Mouse (Mus musculus) midbrain, postnatal 0 days (tissue): ENCODE measurements around the gene Atp5b. TPM values are rescaled to one million over a fixed set of nuclear protein-coding genes. Genes with fewer than 3 reads are reported as not detected.

Source experiments
- ATAC-seq: fragments of 200-750 bp; cut with Nextera tagmentation; 2 replicates; pipeline ENCODE4 v1.8.0; 2017; ENCODE audit warnings: moderate number of reproducible peaks, mild to moderate bottlenecking, moderate TSS enrichment, moderate library complexity; ENCODE audit not compliant: low FRiP score
- DNase-seq: peaks from one replicate; pipeline ENCODE4 v3.0.0-alpha.2; 2015; ENCODE audit warnings: low spot score
- H3K27ac ChIP-seq: fragments of 300-500 bp; sonication (generic); 2 replicates; pipeline ENCODE4 v1.5.1; 2014; ENCODE audit warnings: low read depth, mild to moderate bottlenecking, low read length, mixed read lengths
- H3K27me3 ChIP-seq: fragments of 300-500 bp; sonication (generic); 2 replicates; pipeline ENCODE4 v1.6.1; 2014; ENCODE audit warnings: low read length, control low read depth, mixed read lengths; ENCODE audit not compliant: insufficient read depth
- H3K36me3 ChIP-seq: fragments of 300-500 bp; sonication (generic); 2 replicates; pipeline ENCODE4 v1.6.1; 2014; ENCODE audit warnings: low read length, control low read depth, mixed read lengths; ENCODE audit not compliant: insufficient read depth
- H3K4me1 ChIP-seq: fragments of 300-500 bp; sonication (generic); 2 replicates; pipeline ENCODE4 v1.6.1; 2014; ENCODE audit warnings: mild to moderate bottlenecking, control low read depth, antibody characterized with exemption, low read length, mixed read lengths; ENCODE audit not compliant: insufficient read depth
- H3K4me2 ChIP-seq: fragments of 300-500 bp; sonication (generic); 2 replicates; pipeline ENCODE4 v1.6.1; 2014; ENCODE audit warnings: low read depth, mild to moderate bottlenecking, low read length, mixed read lengths; ENCODE audit not compliant: poor library complexity, severe bottlenecking
- H3K4me3 ChIP-seq: fragments of 300-500 bp; sonication (generic); 2 replicates; pipeline ENCODE4 v1.5.1; 2014; ENCODE audit warnings: low read depth, mild to moderate bottlenecking, low read length, moderate library complexity
- H3K9ac ChIP-seq: fragments of 300-500 bp; sonication (generic); replicated peaks from 2 replicates; pipeline ENCODE4 v1.6.1; 2014; ENCODE audit warnings: mild to moderate bottlenecking, low read length, moderate library complexity, mixed read lengths; ENCODE audit not compliant: poor library complexity, severe bottlenecking
- H3K9me3 ChIP-seq: fragments of 300-500 bp; sonication (generic); 2 replicates; pipeline ENCODE4 v1.6.1; 2016; ENCODE audit warnings: low read length, control low read depth
- CTCF ChIP-seq: IDR thresholded peaks from 2 replicates; pipeline ENCODE4 v1.5.1; 2016; ENCODE audit warnings: antibody characterized with exemption, mild to moderate bottlenecking
- WGBS: fragments of 180-500 bp; shearing (Covaris S2); extraction: QIAGEN DNeasy Blood & Tissue Kit; methylation state at CpG from one replicate; pipeline ENCODE4 v1.1.7; 2014; 5-methylcytosine and 5-hydroxymethylcytosine counted together
- polyA plus RNA-seq: library from polyadenylated mRNA; unstranded; fragments of >200 nt; fragmentation: Nextera tagmentation; extraction: Ambion mirVana; gene quantifications from 2 replicates; pipeline ENCODE4 v1.2.1, GENCODE M21; 2015
- total RNA-seq: library from RNA; depleted of rRNA; stranded (reverse); fragments of >200 nt; gene quantifications from 2 replicates; pipeline ENCODE4 v1.2.3, GENCODE M21; 2014; rRNA removed

Gene Atp5b
- total RNA-seq: 4,011 and 6,126 TPM in 2 replicates
- 2,103 and 2,155 TPM in 2 replicates for polyA plus RNA-seq

DNA sequence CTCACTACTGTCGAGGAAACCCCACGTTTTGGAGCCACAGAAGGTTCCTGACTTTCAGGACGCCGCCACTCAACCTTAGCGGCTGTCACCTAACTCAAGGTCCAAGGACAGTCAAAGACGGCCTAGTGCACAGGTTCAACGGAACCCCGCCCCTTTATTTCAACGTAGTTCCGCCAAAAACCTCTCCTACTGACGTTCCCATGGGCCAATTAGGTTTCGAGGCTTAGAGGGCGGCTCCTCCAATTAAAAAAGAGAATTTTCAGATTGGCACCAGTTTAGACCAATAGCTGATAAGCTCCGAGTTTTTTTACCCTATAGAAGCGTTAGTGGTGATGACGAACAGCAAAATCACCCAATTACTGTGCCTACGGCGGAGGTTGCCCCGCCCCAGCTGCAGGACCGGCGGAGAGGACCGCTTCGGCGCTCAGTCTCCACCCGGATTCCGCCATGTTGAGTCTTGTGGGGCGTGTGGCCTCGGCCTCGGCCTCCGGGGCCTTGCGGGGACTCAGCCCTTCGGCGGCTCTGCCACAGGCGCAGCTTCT, at the start of gene Atp5b:
TSS of gene Atp5b (plus strand) at position 394 of the 542 bp plus-strand sequence.
- H3K27ac ChIP-seq: peak within 1 kb of the TSS; percentile 95
- H3K9ac ChIP-seq: peak within 1 kb of the TSS; percentile 98
- H3K36me3 ChIP-seq: peaks cover 23% of the 10 kb centered on the region
- peak within 1 kb of the TSS; percentile 93 for H3K4me3 ChIP-seq
- peak within 1 kb of the TSS; percentile 88 for H3K4me2 ChIP-seq
- H3K27me3 ChIP-seq: no peaks in the 10 kb centered on the region
- peaks cover 10% of the 10 kb centered on the region; the same call in 1 of the 2 replicates for H3K4me1 ChIP-seq
- TF ChIP-seq CTCF: no peak
- DNase-seq: peak; percentile 100
- under 1% methylated on average over 31 of the region's 34 CpGs for WGBS
- H3K9me3 ChIP-seq: no peaks in the 10 kb centered on the region
- peak; percentile 98 for ATAC-seq

DNA sequence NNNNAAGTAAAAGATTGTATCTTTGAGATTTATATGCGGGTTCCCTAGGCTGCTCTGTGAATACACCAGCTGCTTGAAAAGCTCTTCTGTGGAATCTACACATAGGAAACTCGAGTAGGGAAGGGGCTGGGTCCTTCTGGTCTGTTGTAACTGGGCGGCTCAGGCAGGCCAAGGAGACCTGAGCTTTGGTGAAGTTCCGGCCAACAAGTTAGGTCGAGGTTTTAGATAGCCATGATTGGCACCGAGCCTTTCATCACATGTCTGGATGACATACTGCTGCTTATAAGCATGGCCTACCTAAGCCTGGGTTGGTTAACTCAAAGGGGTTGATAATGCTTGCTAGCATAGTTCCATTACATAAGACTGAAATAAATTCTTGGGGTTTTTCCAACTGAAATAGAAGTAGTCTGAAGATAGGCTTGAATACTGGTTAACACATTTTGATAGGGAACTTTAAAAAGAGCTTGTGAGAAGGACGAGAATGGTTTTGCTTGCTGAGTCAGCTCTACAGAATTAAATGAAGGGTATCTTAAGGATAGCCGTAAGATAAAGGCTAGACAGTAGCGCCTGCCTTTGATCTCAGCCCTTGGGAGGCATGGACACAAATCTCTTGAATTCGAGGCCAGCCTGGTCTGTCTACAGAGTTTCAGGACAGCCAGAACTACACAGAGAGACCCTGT, 46.2 kb upstream of the Atp5b start:
- 2% methylated on average over 10 of the region's 10 CpGs for WGBS
- H3K4me3 ChIP-seq: peak overlapping the region; percentile 51
- peak overlapping the region; percentile 86 for H3K4me2 ChIP-seq
- peak overlapping the region; percentile 71 for H3K9ac ChIP-seq
- H3K27ac ChIP-seq: peak overlapping the region; percentile 90; the same call in 1 of the 2 replicates
- H3K36me3 ChIP-seq: peaks cover 21% of the 10 kb centered on the region
- no peak for TF ChIP-seq CTCF
- peak; percentile 55 for DNase-seq
- ATAC-seq: no peak
- H3K4me1 ChIP-seq: 0 out of 2 replicates have a peak, but pooled peaks cover 9% of the 10 kb centered on the region
- no peaks in the 10 kb centered on the region for H3K27me3 ChIP-seq
- no peaks in the 10 kb centered on the region for H3K9me3 ChIP-seq

DNA sequence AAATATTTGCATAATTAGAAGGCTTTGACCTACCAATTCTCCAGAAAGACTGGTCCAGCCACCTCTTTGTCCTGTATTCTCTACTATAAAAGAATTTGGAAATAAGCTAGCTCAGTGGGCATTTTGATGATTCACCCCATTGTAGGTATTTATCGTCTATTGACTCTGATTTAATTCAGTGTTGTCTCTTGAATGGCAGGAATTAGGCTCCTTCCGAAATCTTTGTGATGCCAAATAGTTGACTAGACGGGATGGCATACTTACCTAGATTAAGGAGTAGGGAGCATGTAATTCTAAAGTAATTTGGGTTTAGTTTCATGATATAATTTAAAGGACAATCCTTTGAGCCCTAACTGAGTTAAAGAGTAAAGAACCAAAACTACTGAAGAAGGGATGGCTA, 45.2 kb upstream of the Atp5b start:
- ATAC-seq: no peak
- no peak for TF ChIP-seq CTCF
- H3K9ac ChIP-seq: no peak overlapping the region
- DNase-seq: no peak
- H3K27ac ChIP-seq: no peak overlapping the region
- no peaks in the 10 kb centered on the region for H3K9me3 ChIP-seq
- no peak overlapping the region; the same call in 1 of the 2 replicates for H3K4me2 ChIP-seq
- peaks cover 21% of the 10 kb centered on the region for H3K36me3 ChIP-seq
- H3K4me3 ChIP-seq: no peak overlapping the region
- H3K4me1 ChIP-seq: 0 out of 2 replicates have a peak, but pooled peaks cover 9% of the 10 kb centered on the region
- H3K27me3 ChIP-seq: no peaks in the 10 kb centered on the region
- 51% methylated on average over 3 of the region's 3 CpGs for WGBS

DNA sequence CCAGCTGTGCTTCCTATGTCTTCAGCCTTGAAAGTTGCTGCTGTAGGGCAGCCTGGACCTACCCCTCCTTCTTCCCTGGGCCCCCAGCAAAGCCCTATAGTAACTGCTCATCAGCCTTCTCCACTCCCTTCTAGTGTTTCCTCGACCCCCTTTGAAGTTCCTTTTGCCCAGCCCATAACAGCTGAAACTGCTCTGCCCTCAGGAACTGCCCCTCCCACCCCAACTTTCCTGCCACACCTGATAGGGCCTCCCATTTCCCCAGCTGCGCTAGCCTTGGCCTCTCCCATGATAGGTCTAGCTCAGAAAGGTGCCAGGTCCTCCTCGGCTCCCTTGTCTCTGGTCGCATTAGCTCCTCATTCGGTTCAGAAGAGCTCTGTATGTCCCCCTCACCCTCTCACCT, 43.9 kb upstream of the Atp5b start:
- 74% methylated on average over 5 of the region's 5 CpGs for WGBS
- DNase-seq: no peak
- no peak overlapping the region for H3K4me2 ChIP-seq
- 0 out of 2 replicates have a peak, but pooled peaks cover 9% of the 10 kb centered on the region for H3K4me1 ChIP-seq
- TF ChIP-seq CTCF: no peak
- no peak overlapping the region for H3K4me3 ChIP-seq
- no peak overlapping the region for H3K27ac ChIP-seq
- no peaks in the 10 kb centered on the region for H3K9me3 ChIP-seq
- ATAC-seq: no peak
- H3K9ac ChIP-seq: no peak overlapping the region
- peaks cover 31% of the 10 kb centered on the region for H3K36me3 ChIP-seq
- H3K27me3 ChIP-seq: no peaks in the 10 kb centered on the region

DNA sequence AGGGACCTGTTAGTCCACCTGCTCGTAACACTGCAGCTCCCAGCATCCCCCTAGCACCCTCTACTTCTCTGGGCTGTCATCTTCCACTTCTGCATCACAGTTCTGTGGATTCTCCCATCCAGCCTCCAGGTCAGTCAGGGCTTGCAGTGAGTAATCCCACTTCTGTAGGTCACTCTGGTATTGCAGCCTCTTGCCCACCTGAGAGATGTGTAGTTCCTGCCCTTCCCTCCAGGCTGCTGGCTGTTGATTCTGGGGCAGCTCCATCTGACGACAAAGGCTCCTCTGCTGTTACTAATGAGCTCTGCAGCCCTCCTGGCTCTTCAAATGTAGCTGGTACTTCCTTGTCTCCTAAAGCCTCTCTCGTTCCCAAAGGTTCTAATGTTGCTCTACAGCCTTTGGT, 43.2 kb upstream of the Atp5b start:
- ATAC-seq (no peak), DNase-seq (no peak)
- H3K4me2 ChIP-seq: no peak overlapping the region
- no peak for TF ChIP-seq CTCF
- H3K9me3 ChIP-seq: no peaks in the 10 kb centered on the region
- peaks cover 38% of the 10 kb centered on the region for H3K36me3 ChIP-seq
- H3K27ac ChIP-seq: no peak overlapping the region
- no peak overlapping the region for H3K4me3 ChIP-seq
- WGBS: 70% methylated on average over 3 of the region's 3 CpGs
- 0 out of 2 replicates have a peak, but pooled peaks cover 9% of the 10 kb centered on the region for H3K4me1 ChIP-seq
- no peak overlapping the region for H3K9ac ChIP-seq
- H3K27me3 ChIP-seq: no peaks in the 10 kb centered on the region

DNA sequence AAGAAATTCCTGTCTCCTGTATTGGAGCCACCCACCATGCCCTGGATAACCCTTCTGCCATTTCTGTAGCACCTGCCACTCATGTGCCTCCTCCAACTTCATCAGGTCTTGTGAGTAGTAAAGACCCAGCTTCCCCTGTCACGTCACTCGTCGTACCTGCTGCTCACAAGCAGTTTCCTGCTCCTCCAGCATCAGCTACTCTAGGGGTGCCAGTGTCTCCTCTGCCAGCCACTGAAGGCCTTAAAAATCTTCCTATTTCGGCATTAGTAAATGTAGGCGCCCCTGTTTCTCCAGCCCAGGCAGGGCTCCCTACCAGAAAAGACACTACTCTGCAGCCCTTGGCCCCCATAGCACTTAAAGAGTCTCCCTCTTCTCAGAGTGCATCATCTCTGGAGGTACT, 42.8 kb upstream of the Atp5b start:
- ATAC-seq: no peak

More for the DNA sequence above, 42.8 kb upstream of the Atp5b start:
- no peak for TF ChIP-seq CTCF
- no peaks in the 10 kb centered on the region for H3K27me3 ChIP-seq
- 88% methylated on average over 5 of the region's 5 CpGs for WGBS
- H3K4me3 ChIP-seq: no peak overlapping the region
- peaks cover 40% of the 10 kb centered on the region for H3K36me3 ChIP-seq
- no peak for DNase-seq
- H3K4me1 ChIP-seq: 0 out of 2 replicates have a peak, but pooled peaks cover 9% of the 10 kb centered on the region
- no peak overlapping the region for H3K4me2 ChIP-seq
- no peaks in the 10 kb centered on the region for H3K9me3 ChIP-seq
- H3K27ac ChIP-seq: no peak overlapping the region
- H3K9ac ChIP-seq: no peak overlapping the region
